Mouse (Mus musculus): ENCODE results near the gene Slc35d2. TPM values are rescaled to one million over a fixed set of nuclear protein-coding genes. Genes with fewer than 3 reads are reported as not detected.

Slc35d2 gene
- polyA plus RNA-seq, 1 experiment: 2.1 TPM

DNA sequence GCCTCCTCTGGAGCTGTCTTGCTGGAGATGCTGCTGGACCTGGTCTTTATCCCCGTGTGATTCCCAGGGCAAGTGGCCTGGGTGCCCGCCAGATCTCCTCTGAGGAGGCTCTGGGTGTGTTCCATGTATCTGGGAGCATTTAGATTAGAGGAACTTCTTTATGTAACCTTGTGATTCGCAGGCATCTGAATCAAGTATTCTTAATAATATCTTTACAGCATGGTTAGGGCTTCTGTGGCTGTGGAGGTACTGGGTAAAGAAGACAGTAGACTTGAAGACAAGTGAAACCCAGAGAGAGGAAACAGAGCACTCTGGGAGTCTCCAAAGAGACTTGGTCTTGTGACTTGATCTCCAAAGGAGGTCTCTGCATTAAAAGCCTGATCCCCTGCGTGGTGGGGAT, 40.0 kb downstream of the Slc35d2 start, which contains the start of gene Hsd17b3:
Hsd17b3 (minus strand) TSS at position 101 of the 400 bp plus-strand sequence.
- TF ChIP-seq CEBPB (IDR thresholded peaks at IDR 0.05; ENCODE audit: low read depth): no peak
- no peak for TF ChIP-seq MYOG (IDR thresholded peaks at IDR 0.05; ENCODE audit: control insufficient read depth, extremely low read depth, insufficient read length)
- TF ChIP-seq MAX (IDR thresholded peaks at IDR 0.05): no peak
- no peak for TF ChIP-seq FOSL1 (IDR thresholded peaks at IDR 0.05; ENCODE audit: insufficient read depth, low read length, poor library complexity, severe bottlenecking)
- no peak for TF ChIP-seq USF1 (IDR thresholded peaks at IDR 0.05; ENCODE audit: low read depth)
- no peak for TF ChIP-seq CTCF (IDR thresholded peaks at IDR 0.05; ENCODE audit: control insufficient read depth, insufficient read depth, insufficient read length)
- no peaks in the 10 kb centered on the region for H3K36me3 ChIP-seq (ENCODE audit: control insufficient read depth, insufficient read depth)
- H3K79me2 ChIP-seq (ENCODE audit: control insufficient read depth, insufficient read depth): no peaks in the 10 kb centered on the region
- no peaks in the 10 kb centered on the region for H3K79me3 ChIP-seq (ENCODE audit: low read depth)
- H3K27me3 ChIP-seq (ENCODE audit: control insufficient read depth, insufficient read depth, insufficient read length): no peaks in the 10 kb centered on the region
- H3K4me3 ChIP-seq (ENCODE audit: insufficient read depth, poor library complexity, severe bottlenecking): no peak within 1 kb of the TSS
- H3ac ChIP-seq (ENCODE audit: control insufficient read depth, insufficient read length, low read depth): no peak within 1 kb of the TSS

DNA sequence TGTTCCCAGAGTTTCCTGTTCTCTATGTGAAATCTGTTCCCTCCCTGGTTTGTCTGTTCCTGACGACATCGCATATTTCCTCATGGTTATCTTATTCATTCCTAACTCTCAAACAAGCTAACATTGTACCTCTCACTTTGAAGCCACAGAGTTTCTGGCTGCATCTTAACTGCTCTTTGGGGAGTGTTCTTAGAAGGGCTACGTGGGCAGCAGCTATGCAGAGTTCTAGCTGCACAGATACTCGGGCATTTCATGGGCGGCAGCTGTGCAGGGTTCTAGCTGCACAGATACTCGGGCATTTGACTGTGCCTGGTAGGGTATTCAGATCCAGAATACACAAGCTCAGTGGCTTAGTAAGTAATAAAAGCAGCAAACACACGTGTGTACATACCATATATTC, 41.1 kb downstream of the Slc35d2 start:
- H3K27me3 ChIP-seq (ENCODE audit: control insufficient read depth, insufficient read depth, insufficient read length): no peaks in the 10 kb centered on the region
- H3K79me3 ChIP-seq (ENCODE audit: low read depth): no peaks in the 10 kb centered on the region
- no peak overlapping the region for H3ac ChIP-seq (ENCODE audit: control insufficient read depth, insufficient read length, low read depth)
- H3K4me3 ChIP-seq (ENCODE audit: insufficient read depth, poor library complexity, severe bottlenecking): no peak overlapping the region
- no peaks in the 10 kb centered on the region for H3K79me2 ChIP-seq (ENCODE audit: control insufficient read depth, insufficient read depth)
- TF ChIP-seq CTCF (IDR thresholded peaks at IDR 0.05; ENCODE audit: control insufficient read depth, insufficient read depth, insufficient read length): no peak
- TF ChIP-seq CEBPB (IDR thresholded peaks at IDR 0.05; ENCODE audit: low read depth): no peak
- no peak for TF ChIP-seq MAX (IDR thresholded peaks at IDR 0.05)
- no peak for TF ChIP-seq FOSL1 (IDR thresholded peaks at IDR 0.05; ENCODE audit: insufficient read depth, low read length, poor library complexity, severe bottlenecking)
- TF ChIP-seq MYOG (IDR thresholded peaks at IDR 0.05; ENCODE audit: control insufficient read depth, extremely low read depth, insufficient read length): no peak
- no peak for TF ChIP-seq USF1 (IDR thresholded peaks at IDR 0.05; ENCODE audit: low read depth)
- TF ChIP-seq MYOD1 (IDR thresholded peaks at IDR 0.05; ENCODE audit: control insufficient read depth, insufficient read length, low read depth): no peak
- H3K36me3 ChIP-seq (ENCODE audit: control insufficient read depth, insufficient read depth): no peaks in the 10 kb centered on the region

DNA sequence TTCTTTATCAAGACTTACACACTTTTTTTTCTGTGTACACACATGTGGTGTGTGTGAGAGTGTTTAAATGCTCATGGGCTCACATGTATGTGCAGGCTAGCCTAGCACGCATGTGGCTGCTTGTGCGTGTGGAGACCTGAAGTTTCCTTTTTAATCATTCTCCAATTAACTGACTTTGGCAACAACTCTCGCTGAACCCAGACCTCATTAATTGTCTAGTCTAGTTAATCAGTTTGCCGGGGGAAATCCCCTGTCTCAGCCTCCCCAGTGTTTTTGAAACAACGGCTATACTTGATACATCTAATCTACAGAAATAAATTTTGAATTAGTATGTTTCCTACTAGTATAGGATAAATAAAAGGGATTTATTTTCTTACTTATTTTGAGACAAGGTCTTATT, 43.1 kb downstream of the Slc35d2 start:
- no peak for TF ChIP-seq CEBPB (IDR thresholded peaks at IDR 0.05; ENCODE audit: low read depth)
- no peak for TF ChIP-seq MAX (IDR thresholded peaks at IDR 0.05)
- no peak for TF ChIP-seq USF1 (IDR thresholded peaks at IDR 0.05; ENCODE audit: low read depth)
- no peak for TF ChIP-seq MYOD1 (IDR thresholded peaks at IDR 0.05; ENCODE audit: control insufficient read depth, insufficient read length, low read depth)
- no peak for TF ChIP-seq CTCF (IDR thresholded peaks at IDR 0.05; ENCODE audit: control insufficient read depth, insufficient read depth, insufficient read length)
- H3K27me3 ChIP-seq (ENCODE audit: control insufficient read depth, insufficient read depth, insufficient read length): no peaks in the 10 kb centered on the region
- H3K79me2 ChIP-seq (ENCODE audit: control insufficient read depth, insufficient read depth): no peaks in the 10 kb centered on the region
- H3K36me3 ChIP-seq (ENCODE audit: control insufficient read depth, insufficient read depth): no peaks in the 10 kb centered on the region
- H3K79me3 ChIP-seq (ENCODE audit: low read depth): no peaks in the 10 kb centered on the region
- no peak overlapping the region for H3ac ChIP-seq (ENCODE audit: control insufficient read depth, insufficient read length, low read depth)
- no peak overlapping the region for H3K4me3 ChIP-seq (ENCODE audit: insufficient read depth, poor library complexity, severe bottlenecking)

DNA sequence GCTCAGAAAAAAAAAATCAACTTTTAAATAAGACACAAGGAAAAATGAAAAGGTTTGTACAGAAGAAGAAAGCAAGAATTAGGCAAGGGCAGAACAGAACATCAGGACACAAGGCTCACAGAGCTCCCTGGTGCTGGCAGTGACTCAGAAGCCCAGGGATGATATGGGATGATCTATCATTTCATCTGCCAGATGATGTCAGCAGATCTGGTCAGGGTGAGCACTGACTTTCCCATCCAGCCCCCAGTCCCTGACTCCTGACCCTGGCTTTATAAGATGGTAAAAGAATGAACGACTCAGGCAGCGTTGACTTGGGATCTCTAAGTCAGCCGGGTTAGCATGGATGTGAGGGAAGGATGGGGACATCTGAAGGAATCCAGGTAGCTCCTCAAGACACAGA, 45.8 kb downstream of the Slc35d2 start:
- H3K36me3 ChIP-seq (ENCODE audit: control insufficient read depth, insufficient read depth): no peaks in the 10 kb centered on the region
- TF ChIP-seq MAX (IDR thresholded peaks at IDR 0.05) (no peak), USF1 (IDR thresholded peaks at IDR 0.05; ENCODE audit: low read depth) (no peak), FOSL1 (IDR thresholded peaks at IDR 0.05; ENCODE audit: insufficient read depth, low read length, poor library complexity, severe bottlenecking) (no peak), MYOG (IDR thresholded peaks at IDR 0.05; ENCODE audit: control insufficient read depth, extremely low read depth, insufficient read length) (no peak), MYOD1 (IDR thresholded peaks at IDR 0.05; ENCODE audit: control insufficient read depth, insufficient read length, low read depth) (no peak), CTCF (IDR thresholded peaks at IDR 0.05; ENCODE audit: control insufficient read depth, insufficient read depth, insufficient read length) (no peak), CEBPB (IDR thresholded peaks at IDR 0.05; ENCODE audit: low read depth) (no peak)
- H3ac ChIP-seq (ENCODE audit: control insufficient read depth, insufficient read length, low read depth): no peak overlapping the region
- no peaks in the 10 kb centered on the region for H3K79me3 ChIP-seq (ENCODE audit: low read depth)
- H3K79me2 ChIP-seq (ENCODE audit: control insufficient read depth, insufficient read depth): no peaks in the 10 kb centered on the region
- H3K4me3 ChIP-seq (ENCODE audit: insufficient read depth, poor library complexity, severe bottlenecking): no peak overlapping the region
- no peaks in the 10 kb centered on the region for H3K27me3 ChIP-seq (ENCODE audit: control insufficient read depth, insufficient read depth, insufficient read length)

DNA sequence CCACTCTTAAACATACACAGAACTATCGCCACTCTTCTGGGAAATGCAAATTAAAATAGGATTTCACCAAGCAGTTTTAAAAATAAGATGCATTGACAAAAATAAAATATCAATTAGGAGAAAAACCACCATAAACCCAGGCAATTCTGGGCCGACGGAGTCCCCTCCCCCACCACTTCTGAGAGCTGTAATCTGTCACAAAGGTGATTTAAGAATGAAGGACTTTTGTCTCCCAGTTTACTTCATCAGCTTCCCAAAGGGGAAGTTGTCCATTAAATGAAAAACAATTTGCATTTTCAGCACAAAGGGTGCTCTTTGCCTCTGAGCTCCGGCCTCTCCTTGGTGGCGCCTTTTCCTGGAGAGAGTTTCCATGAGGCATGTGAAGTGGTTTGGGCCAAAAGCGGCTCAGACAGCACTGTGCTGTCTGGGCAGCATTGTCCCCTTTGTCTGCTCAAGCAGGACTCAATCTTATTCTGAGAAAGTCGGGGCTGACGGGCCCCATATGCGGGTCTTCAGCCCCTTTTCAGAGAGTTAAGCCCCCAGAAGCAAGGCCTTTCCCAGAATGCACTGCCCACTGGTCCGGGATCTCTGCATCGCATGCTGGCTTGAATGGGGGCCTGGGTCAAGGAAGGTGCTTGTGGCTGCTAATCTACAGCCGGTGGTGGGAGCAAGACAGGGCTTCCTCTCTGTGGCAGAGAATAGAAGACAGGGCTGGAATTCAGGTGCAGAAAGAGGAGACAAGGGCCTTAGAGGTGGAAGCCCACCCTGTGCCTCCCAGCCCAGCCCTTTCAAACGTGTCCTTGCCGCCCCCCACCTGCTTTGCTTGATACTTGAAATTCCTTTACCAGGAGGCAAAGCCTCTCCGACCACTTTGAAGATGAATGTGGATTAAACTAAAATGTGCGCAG, 47.9 kb downstream of the Slc35d2 start:
- Histone ChIP-seq H3K27me3 (ENCODE audit: control insufficient read depth, insufficient read depth, insufficient read length) (no peaks in the 10 kb centered on the region), H3K79me2 (ENCODE audit: control insufficient read depth, insufficient read depth) (no peaks in the 10 kb centered on the region), H3K79me3 (ENCODE audit: low read depth) (no peaks in the 10 kb centered on the region), H3K36me3 (ENCODE audit: control insufficient read depth, insufficient read depth) (no peaks in the 10 kb centered on the region), H3K4me3 (ENCODE audit: insufficient read depth, poor library complexity, severe bottlenecking) (no peak overlapping the region), H3ac (ENCODE audit: control insufficient read depth, insufficient read length, low read depth) (no peak overlapping the region)
- TF ChIP-seq USF1 (IDR thresholded peaks at IDR 0.05; ENCODE audit: low read depth) (no peak), FOSL1 (IDR thresholded peaks at IDR 0.05; ENCODE audit: insufficient read depth, low read length, poor library complexity, severe bottlenecking) (no peak), CEBPB (IDR thresholded peaks at IDR 0.05; ENCODE audit: low read depth) (no peak), CTCF (IDR thresholded peaks at IDR 0.05; ENCODE audit: control insufficient read depth, insufficient read depth, insufficient read length) (no peak), MYOG (IDR thresholded peaks at IDR 0.05; ENCODE audit: control insufficient read depth, extremely low read depth, insufficient read length) (no peak), MYOD1 (IDR thresholded peaks at IDR 0.05; ENCODE audit: control insufficient read depth, insufficient read length, low read depth) (no peak), MAX (IDR thresholded peaks at IDR 0.05) (no peak)
